Mouse (Mus musculus): ENCODE measurements at regions not wholly inside any gene's neighbourhood (a gene's known extent, or its start where the extent isn't known, plus 50 kb on each side); places are given as distances from the start of the nearest gene placed in this dataset.

DNA sequence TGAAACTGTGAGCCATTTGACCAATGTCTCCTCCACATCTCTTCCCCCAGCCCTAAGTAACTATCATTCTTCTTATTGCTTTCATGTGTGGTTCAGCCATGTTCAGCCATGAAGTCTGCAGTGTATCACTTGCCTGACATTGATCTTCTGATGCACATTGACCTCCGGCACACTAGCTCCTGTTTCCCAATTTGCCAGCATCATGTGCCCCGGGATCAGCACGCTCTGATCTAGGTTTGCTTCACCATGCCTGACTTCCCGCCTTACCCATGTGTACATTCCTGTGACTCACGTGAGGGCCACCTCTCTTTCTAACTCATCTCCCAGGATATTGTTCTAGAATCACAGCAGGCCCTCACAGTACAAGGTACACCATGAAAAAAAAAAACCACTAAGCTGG, 277.9 kb downstream of the Foxo1 start:
- TF ChIP-seq POLR2A (IDR thresholded peaks at IDR 0.05; ENCODE audit: borderline replicate concordance, extremely low read depth, insufficient read depth, insufficient read length, poor library complexity, severe bottlenecking) = no peak
- TF ChIP-seq CTCF (IDR thresholded peaks at IDR 0.05; ENCODE audit: borderline replicate concordance, extremely low read depth, insufficient read depth, insufficient read length) = no peak
